Mouse (Mus musculus) forelimb bud, embryonic 11.5 days (tissue): ENCODE measurements at regions not wholly inside any gene's neighbourhood (a gene's known extent, or its start where the extent isn't known, plus 50 kb on each side); places are given as distances from the start of the nearest gene placed in this dataset.
"Not testable (repeated sequence)": the region's sequence is repeated elsewhere in the genome, so short reads cannot be mapped to it uniquely, and the experiment has no call there.

Experiments
- DNase-seq: peaks from one replicate; pipeline ENCODE4 v3.0.0-alpha.2; 2012; ENCODE audit warnings: low read depth, low spot score

DNA sequence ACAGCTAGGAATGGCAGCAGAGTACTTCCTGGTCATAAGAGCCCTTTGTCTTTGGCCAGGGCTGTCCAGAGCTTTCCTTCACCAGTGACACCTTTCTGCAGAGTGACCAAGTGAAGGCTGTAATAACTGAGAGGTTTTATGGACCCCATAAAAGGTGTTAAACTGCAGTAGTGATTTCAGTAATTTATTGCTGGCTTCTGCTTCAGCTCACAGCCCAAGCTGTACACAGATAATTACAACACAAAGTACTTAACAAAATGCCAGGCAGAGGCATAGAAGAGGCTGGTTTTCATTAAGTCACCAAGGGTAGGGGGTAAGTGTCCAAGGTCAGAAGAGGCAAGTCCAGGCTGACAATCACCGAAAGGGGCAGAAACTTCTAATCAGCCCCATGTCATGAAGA lies 83.8 kb downstream of the Eif4e start:
- DNase-seq: peak; percentile 70

DNA sequence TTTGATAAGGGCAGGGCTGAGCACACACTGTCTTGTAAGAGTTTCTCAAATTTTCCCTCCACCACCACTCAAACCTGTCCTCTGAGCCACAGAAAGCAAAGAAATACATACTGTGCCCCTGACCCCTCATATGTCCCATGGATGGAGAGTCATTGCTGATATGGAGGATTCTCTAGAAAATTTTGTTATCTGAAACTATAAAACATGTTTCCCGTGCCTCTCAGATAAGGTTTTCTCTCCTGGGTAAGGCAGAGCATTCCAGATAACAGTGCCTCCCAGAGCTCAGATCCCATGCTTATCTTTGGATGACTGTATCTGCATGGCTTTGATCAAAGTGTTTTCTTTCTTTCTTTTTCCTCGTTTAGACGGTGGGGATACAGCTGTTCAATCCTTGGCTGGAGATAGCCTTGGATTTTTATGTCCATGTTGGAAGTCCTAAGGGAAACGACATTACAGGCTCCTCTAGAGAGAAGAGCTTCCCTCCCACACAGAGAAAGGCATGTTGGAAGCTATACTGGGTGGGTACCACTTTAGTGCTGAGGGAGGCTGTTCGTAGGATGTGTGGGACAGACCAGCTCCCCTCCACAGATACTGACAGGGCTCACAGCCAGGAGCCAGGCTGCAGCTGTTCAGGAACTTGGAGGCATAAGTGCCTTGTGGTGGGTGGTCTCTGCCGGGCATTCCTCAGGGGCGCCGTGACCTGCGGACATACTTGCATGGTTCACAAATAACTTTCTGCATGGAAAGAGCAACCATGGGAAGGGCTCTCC lies 87.1 kb downstream of the Eif4e start:
- no peak for DNase-seq

DNA sequence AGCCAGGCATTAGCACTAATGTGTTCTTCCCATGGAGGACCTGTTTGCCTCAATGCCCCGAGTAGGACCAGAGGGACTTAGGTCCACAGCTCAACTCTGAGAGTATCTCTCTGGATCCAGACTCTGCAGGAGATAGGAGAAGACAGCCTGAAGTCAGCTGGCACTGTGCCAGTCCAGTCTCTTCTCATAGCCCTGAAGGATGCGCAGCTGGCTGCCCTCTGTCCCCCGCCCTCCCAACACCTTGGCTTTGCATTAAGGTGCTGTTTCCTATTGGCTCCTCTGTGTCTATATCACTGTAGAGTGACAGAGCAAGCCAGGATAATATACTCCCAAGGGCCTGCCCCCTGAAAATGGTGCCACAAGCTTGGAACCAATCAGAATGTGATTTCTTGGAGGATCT lies 87.7 kb downstream of the Eif4e start:
- DNase-seq: no peak

DNA sequence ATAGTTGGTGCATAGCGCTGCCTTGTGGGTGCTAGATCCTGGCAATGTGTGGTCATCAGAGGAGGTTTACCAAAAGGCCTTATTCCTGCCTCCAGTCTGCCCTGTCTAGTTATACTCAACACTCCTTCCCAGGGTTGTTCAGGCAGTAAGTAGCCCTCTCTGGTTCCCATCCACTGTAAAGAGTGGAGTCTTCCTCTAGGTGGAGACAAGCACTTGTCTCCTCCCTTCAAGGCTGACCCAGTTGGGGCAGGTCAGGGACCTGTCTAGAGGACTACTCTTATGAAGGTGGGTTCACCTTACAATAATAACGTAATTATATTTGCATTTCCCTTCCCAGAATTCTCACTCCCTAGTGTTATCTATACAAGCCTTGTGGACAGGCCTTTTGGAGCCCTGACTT lies 88.9 kb downstream of the Eif4e start:
- no peak for DNase-seq

DNA sequence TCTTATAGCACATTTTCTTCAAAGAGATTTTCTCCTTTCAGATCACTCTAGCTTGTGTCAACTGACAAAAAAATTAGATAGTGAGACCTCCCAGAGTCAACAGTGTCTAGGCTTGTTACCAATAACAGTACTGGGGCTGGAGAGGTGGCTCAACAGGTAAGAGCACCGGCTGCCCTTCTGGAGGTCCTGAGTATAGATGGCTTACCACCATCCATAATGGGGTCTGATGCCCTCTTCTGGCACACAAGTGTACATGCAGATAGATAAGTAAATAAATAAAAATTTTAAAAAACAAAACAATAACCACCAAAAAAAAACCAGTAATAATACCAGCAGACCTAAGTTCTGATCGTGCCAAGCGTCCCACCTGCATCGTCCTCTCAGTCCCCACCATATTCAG lies 94.3 kb downstream of the Eif4e start:
- no peak for DNase-seq

DNA sequence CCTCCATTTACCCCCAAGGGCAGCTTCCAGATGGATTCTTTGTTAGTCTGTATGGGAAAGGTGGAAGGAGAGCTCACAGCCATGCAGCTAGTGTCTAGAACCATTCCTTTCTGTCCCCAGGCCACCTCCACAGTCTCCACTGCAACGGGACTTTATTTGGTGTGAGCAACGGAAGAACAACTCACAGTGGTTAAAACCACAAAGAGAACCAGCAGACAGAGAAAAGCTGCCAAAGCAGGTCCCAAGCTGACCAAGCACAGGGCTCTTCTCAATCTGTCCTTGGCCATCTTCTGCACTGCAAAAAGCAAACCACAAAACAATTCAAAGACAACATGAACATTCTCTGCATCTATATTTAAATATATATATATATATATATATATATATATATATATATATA lies 98.1 kb downstream of the Eif4e start:
- no peak for DNase-seq

DNA sequence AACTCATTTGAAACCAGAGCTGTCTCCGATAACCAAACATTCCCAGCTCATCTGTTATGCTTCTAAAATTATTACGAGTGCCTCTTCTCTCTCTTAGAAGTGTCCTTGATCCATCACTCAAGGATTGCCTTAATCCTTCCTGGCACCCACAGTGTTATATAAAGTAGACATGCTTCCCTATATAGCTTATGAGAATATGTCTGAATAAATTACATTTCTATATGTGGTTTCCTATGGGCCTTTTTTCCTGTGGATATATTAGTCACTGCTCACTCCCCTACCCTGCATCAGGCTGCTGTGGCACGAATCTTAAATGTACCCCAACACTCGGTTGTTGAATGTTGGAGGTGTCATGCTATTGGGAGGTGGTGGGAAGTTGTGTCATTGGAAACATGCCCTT lies 100.3 kb downstream of the Eif4e start:
- DNase-seq: no peak

DNA sequence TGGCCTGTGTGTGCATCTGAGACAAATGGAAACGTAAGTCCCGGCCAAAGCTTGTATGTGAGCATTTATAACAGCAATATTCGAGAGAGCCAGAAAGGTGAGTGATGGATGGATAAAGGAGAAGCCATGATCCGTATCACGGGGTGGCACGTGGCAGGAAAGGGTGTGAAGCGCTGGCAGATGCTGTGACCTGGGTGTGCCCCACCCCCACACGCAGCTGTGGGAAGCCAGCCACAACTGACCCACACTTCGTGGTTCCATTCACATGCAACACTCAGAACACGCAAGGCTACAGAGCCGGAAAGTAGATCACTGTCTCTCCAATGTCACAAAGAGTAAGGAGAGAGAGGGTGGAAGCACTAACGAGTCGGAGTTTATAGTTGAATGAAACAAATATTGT lies 104.3 kb downstream of the Eif4e start:
- no peak for DNase-seq

DNA sequence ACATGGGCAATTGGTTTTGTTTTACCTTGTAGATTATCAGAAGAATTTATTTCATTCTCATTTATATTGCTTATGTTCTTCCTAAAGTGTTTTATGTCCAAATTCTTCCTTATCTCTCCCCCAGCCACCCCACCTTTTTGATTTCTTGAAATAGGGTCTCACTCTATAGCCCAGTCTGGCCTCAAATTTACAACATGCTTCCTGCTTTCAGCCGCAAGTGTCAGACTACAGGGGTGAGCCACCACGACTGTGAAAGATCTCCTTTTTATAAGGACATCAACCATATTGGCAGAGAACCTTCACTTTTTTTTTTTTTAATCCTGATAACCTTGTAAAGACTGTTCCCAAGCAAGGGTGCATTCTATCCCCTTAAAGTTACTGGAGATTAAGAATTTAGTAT lies 106.1 kb downstream of the Eif4e start:
- DNase-seq: no peak

DNA sequence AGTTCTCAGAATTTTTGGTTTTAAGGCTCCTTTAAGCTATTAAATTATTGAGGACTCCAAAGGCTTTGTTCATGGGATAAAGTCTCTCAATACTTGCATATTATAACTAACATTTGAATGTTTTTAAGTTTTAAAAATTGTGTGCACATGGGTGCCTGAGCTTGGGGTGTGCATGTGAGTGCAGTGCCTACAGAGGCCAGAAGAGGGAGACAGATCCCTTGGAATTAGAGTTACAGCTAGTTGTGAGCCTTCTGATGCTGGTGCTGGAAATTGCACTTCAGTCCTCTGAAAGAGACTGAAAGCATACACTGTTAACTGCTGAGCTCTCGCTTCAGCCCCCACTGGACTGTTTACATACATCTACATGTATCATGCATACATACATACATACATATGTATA lies 100.0 kb upstream of the Tspan5 start:
- DNase-seq: no peak

DNA sequence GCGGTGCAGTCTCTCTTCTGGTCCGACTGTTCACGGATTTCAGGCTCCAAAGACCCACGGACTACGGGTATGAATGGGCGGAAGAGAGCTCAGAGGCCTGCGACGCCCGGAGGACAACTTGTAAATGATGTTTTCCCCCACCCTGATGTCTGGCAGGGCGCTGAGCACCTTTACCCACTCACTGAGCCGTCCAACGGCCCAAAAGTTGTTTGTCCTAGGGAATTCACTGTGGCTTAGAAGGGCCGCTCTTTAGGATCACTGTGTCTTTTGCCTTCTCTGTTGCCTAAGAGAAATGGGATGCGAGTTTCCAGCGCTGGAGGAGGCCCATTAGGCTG lies 98.1 kb upstream of the Tspan5 start:
- DNase-seq: no peak

DNA sequence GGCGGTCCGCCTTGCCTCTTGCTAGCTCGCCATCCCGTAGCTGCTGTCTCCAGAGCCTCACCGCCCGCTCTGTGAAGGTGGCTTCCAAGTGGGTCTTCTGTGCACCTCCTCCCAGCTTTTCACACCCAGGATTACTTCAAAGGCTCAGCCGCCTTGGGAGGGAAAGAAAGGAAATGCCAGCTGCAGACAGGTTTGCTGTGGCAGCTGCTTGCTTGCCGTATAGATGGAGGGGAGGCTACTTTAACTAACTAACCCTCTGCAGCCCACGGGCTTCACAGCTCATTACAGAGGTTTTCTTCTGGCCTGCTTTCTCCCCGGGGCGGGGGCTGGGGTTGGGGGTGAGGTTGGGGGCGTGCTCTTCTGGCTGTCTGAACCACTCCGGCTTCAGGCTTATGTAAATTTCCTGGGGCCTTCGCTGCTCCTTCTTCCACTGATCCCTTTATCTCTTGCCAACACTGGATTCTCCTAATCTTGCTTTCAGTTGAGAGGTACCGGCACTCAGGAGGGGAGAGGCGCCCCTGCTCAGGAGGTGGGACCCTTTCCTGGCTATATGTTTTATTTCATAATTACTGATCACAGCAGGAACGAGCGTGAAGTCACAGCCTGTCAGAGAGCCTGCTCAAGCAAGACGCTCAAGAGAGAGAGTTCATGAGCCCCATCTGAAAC lies 97.6 kb upstream of the Tspan5 start:
- peak; percentile 79 for DNase-seq

DNA sequence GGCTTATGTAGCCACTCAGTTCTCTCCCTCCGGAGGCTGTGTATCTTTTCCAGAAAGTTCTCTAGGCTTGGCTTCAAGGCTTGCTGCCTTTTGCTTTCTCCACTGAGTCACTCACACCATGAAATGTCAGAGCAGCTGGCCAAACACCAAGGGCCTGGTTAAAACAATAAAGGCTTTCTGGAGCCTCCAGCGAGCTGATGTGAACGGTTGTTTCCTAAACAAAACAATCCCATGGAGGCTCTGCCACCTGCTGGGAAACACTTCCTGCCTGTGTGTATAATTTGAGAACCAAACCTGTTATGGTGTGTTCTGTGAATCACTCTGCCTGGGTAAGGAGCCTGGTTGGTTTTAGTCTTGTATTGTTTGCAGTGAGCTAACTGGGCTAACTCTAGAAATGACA lies 96.7 kb upstream of the Tspan5 start:
- DNase-seq: peak; percentile 71

DNA sequence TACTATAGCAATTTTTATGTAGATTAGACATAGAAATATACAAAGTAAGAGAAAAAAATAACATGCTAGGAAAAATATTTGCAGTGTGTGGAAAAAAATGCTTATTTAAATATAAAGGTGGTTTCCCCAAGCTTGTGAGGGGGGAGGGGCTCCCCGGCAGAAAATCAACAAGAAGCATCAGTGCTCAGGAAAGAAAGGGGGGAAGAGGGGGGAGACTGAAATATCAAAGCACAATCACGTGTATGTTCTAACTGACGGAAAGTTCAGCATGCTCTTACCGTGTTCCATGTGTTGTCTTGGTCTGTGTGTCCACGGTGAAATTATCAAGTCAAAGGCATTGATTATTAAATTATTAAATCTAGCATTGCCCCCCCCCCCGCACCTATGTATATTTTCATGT lies 92.3 kb upstream of the Tspan5 start:
- no peak for DNase-seq

DNA sequence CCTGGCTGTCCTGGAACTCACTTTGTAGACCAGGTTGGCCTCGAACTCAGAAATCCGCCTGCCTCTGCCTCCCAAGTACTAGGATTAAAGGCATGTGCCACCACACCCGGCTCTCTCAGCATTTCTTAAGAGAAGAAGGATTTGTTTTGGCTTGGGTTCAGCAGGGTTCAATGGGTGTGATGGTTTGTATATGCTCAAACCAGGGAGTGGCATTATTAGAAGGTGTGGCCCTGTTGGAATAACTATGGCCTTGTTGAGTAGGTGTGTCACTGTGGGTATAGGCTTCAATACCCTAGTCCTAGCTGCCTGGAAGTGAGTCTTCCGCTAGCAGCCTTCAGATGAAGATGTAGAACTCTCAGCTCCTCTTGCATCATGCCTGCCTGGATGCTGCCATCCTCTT lies 91.3 kb upstream of the Tspan5 start:
- not testable (repeated sequence) for DNase-seq

DNA sequence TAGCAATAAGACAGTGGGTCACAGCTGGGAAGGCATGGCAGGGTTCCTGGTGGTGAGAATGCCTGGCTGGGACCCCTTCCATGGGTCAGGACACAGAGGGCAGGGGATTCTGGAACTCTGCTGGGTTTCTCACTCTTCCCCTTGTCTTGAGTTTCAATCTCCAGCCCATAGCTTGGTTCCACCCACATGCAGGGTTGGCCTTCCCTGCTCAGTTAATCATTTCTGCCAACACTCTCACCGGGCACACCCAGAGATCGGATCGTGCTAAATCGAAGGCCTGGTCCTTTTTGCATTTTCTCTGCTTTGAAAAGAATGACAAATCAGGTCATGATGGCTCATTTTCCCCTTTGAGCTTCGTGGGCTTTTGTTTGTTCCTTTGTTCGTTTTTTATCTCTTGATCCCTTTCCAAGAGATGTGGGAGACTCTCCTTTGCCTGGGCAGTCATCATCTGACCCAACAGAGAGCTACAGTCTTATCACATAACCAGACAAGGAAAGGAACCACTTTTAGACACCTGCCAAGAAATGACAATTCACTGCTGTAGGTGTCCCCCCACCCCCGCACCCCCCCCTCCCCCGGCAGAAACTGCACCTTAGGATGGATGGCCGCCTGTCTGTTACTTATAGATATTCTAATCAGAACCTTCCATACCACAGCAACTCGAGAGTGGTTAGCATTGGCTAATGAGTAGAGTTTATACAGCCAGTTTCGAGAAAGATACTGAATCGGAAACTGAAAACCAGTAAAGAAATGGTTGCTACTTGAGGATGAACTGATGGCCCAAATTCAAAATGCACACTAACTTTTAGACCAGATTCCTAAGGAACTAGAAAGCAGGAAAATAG lies 90.4 kb upstream of the Tspan5 start:
- no peak for DNase-seq

DNA sequence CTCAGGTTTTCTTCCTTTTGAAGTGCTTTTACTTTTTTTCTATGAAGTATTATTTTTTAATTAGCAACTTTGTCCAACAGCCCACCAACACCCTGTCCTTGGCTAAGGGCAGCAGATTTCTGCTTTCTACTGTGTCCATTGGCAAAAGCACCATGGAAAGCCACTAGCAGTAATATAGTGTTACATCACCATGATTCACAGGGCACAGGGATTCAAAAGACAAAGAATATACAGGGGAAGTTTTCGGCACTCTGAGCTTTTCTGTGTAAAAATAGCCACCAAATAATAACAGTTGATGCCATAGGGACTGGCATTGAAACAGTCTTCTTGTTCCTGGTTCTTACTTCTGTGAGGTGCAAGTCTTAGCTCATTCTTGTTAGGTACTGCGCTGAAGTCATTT lies 89.8 kb upstream of the Tspan5 start:
- no peak for DNase-seq

DNA sequence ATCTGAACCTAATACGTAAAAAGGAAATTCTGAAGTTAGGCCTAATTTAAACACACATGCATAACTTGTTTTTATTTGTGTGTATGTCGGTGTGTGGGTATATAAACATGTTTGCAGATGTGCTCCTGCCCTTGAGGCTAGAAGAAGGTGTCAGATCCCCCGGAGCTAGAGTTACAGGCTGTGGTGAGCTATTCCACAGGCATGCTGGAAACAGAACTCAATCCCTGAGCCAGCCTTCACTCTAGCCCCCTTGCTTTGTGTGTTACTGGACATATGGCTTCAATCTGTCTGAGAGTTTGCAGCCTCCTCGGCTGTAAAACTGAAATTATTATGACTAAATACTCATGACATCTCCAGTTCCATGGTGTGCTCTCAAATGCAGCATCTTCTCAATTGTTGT lies 89.3 kb upstream of the Tspan5 start:
- DNase-seq: peak; percentile 71

DNA sequence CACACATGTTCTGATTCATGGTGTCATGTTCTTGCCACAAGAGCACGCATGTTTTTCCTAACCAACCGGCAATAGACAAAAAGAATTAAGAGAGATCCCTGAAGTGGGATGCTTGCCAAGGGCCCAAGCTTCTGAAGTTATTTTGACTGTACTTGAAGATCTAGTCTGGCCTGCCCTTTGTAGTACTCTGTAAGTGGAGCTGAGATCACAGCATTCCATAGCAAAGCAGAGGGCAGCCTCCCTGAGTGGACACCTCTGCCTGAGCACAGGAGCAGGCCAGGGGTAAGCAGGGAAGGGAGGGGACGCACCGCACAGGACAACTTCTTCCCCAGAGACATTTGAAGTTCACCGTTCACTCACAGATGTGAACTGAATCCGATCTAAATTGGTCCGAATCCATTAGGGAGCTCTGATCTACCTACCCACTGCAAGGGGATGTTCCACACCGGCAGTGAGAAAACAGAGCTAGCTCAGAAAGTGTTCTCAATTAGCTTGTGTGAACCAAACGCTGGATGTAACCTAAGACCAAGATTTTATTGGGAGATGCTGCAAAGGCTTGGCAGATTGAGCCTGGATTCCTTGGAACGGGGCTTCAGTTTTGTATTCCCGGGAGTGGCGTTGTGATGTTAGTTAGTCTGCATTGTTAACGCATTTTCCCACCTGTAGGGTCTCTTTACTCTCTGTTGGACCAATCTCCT lies 88.3 kb upstream of the Tspan5 start:
- no peak for DNase-seq

DNA sequence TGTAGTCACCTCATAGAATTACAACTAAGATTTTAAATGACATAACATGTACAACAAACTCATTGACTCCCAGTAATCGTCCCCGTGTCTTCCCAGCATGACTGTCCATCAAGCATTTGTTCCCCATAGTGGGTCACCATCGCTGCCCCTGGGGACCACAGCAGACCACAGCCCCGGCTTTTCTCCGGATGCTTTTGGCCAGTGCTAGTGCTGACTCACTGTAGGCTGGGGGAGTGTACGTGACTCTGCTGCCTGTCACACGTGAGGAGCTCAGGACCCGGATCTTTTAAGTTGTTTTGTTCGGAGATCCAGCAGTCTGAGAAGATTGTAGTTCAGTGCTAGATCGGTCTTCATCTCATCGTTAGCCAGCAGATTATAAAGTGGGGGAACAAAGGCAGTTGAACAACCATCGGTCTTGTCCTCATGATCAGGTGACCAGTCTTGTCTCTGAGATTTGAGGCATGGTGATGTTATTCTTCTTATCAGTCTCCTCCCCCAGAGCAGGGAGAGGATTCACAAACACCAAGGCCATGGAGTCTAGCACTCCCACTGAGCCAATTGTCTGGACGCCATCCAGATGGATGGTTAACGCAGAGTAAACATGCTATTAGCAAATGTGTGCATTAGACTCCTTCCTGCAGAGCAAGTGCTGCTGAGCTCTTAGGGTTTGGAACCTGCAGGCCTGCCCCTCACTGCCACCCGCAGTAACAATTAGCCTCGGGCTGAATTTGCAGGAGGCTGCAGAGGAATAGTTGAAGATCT lies 87.2 kb upstream of the Tspan5 start:
- DNase-seq: no peak

DNA sequence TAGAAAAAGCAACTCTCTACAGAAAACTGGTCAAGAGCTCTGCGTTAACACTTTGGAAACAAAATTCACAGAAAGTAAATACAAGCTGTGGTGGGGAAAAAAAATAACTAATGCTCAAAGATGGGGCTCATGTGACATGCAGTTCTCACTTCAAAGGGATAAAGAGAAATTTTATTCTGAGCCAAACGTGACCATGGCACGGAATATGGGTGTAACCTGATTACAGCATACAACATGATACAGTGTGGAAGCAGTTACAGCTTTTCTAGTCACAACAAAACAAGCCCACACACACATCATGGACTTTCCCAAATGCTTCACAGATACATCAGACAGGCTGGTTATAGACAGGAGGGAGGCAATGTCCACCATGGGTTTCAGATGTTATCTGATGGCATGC lies 86.5 kb upstream of the Tspan5 start:
- no peak for DNase-seq
